Mouse (Mus musculus): ENCODE data around the gene Anks1b. TPM values are rescaled to one million over a fixed set of nuclear protein-coding genes. Genes with fewer than 3 reads are reported as not detected.

The Anks1b gene
- polyA plus RNA-seq, 1 experiment from 2014 or later, result 9.7 TPM

DNA sequence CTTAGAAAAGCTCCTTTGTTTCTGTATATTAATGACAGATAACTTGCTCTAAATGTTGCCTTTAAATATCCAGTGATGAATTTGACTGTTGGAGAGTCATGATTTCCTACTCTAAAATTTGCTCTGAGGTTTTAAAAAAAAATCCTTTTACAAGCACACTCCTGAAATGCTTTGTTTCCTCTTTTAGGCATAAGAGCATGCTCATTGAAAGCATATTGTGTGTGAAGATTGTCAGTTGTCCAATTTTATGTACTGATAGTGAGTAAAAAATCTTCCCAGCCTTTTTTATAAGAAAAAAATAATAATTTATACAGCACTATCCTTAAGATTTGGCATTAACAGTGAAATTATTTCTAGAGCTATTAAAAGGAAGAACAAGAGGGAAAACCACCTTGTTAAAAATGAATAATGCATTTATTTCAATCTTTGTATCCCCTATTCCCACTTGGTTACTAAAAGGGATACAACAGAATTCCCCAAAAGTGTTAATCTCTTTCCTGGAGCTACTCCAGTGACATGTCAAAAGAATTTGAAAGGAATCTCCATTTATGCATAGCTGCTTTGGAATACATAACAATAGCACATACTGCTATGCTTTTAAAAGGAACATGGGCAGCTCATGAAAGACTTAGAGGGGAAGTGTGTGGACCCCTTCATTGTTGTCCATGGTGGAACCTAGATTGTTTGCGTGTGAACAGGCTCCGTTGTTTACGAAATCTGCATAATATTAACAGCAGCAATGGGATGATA, 130.8 kb downstream of the Anks1b start:
- no peak overlapping the region for H3K9ac ChIP-seq (ENCODE audit: low read length)
- 89% methylated on average over 3 of the region's 3 CpGs for WGBS
- no peak for DNase-seq (ENCODE audit: low spot score)

DNA sequence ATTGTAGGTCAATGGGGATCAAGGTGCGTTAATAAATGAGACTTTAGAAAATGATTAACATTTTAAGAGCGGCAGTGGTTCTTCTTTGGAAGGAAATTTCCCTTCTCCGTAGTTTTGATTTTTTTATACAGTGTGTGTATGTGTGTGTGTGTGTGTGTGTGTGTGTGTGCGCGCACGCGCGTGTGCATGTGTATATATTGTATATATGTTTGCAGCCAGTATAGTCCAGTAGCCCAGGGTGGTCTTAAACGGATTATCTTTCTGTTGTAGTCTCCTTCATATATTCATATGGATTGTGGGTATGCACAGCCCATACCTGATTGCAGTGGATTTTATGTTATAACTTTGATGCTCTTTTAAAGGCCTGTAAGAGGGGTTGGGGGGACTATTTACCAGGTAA, 131.6 kb downstream of the Anks1b start:
- no peaks in the 10 kb centered on the region for H3K4me1 ChIP-seq (ENCODE audit: control insufficient read depth, insufficient read depth, low read length)
- WGBS, result 95% methylated on average over 9 of the region's 9 CpGs

More for the DNA sequence above, 130.8 kb downstream of the Anks1b start:
- no peak for ATAC-seq (ENCODE audit: insufficient read depth, low FRiP score, low TSS enrichment)
- H3K27me3 ChIP-seq (ENCODE audit: control insufficient read depth, insufficient read depth, low read length), result no peaks in the 10 kb centered on the region
- no peak overlapping the region for H3K27ac ChIP-seq (ENCODE audit: low read depth, low read length)
- H3K9me3 ChIP-seq (ENCODE audit: control insufficient read depth, low read length), result no peaks in the 10 kb centered on the region
- H3K4me3 ChIP-seq (ENCODE audit: low read depth, low read length), result no peak overlapping the region
- no peaks in the 10 kb centered on the region for H3K4me1 ChIP-seq (ENCODE audit: control insufficient read depth, insufficient read depth, low read length)
- no peak overlapping the region for H3K4me2 ChIP-seq (ENCODE audit: low read depth)
- no peaks in the 10 kb centered on the region for H3K36me3 ChIP-seq (ENCODE audit: control insufficient read depth, insufficient read depth, low read length)

DNA sequence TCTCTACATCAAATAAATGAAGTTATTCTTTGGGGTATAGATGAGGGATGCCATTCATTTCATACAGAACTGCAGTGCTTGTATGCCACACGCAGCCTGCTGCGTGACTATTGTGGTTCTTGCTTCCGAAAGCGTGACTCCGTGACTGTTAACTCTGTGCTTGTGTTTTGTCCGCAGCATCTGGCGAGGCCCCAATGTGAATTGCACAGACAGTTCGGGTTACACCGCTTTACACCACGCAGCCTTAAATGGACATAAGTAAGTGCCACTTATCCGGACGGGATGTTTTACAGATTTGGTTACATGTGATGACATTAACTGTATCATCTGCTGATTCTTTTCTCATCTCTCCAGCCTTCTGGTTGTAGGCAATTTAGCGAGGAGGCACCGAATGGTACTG, 159.7 kb downstream of the Anks1b start:
- H3K4me1 ChIP-seq (ENCODE audit: control insufficient read depth, insufficient read depth, low read length), result no peaks in the 10 kb centered on the region
- H3K27me3 ChIP-seq (ENCODE audit: control insufficient read depth, insufficient read depth, low read length), result no peaks in the 10 kb centered on the region
- DNase-seq (ENCODE audit: low spot score), result no peak
- H3K36me3 ChIP-seq (ENCODE audit: control insufficient read depth, insufficient read depth, low read length), result no peaks in the 10 kb centered on the region
- H3K4me2 ChIP-seq (ENCODE audit: low read depth), result no peak overlapping the region
- 80% methylated on average over 14 of the region's 14 CpGs for WGBS
- H3K9ac ChIP-seq (ENCODE audit: low read length), result no peak overlapping the region
- H3K27ac ChIP-seq (ENCODE audit: low read depth, low read length), result no peak overlapping the region
- no peak for ATAC-seq (ENCODE audit: insufficient read depth, low FRiP score, low TSS enrichment)
- no peak overlapping the region for H3K4me3 ChIP-seq (ENCODE audit: low read depth, low read length)
- H3K9me3 ChIP-seq (ENCODE audit: control insufficient read depth, low read length), result no peaks in the 10 kb centered on the region

More for the DNA sequence above, 131.6 kb downstream of the Anks1b start:
- no peak overlapping the region for H3K4me3 ChIP-seq (ENCODE audit: low read depth, low read length)
- no peaks in the 10 kb centered on the region for H3K9me3 ChIP-seq (ENCODE audit: control insufficient read depth, low read length)
- H3K9ac ChIP-seq (ENCODE audit: low read length), result no peak overlapping the region
- ATAC-seq (ENCODE audit: insufficient read depth, low FRiP score, low TSS enrichment), result no peak
- no peak overlapping the region for H3K4me2 ChIP-seq (ENCODE audit: low read depth)
- no peaks in the 10 kb centered on the region for H3K27me3 ChIP-seq (ENCODE audit: control insufficient read depth, insufficient read depth, low read length)
- no peak for DNase-seq (ENCODE audit: low spot score)
- no peak overlapping the region for H3K27ac ChIP-seq (ENCODE audit: low read depth, low read length)
- H3K36me3 ChIP-seq (ENCODE audit: control insufficient read depth, insufficient read depth, low read length), result no peaks in the 10 kb centered on the region

DNA sequence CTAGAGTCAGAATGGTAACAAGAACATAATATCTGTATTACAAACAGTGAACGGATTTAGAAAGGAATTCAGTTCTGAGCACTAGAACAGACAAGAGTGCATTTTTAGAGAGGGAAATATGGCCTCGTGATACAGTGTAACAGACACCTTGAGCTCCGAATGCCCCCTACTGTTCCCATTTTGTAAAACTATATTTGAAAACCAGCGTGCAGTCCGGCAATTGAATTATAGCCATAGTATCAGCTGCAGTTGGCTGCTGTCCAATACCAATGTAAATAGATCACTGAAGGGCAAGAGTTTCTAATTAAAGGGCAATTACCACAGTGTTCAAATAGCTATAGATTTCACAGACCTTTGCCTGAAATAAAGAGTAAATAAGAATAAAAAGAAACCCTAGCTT, 170.0 kb downstream of the Anks1b start:
- Histone ChIP-seq H3K36me3 (ENCODE audit: control insufficient read depth, insufficient read depth, low read length) (no peaks in the 10 kb centered on the region), H3K4me1 (ENCODE audit: control insufficient read depth, insufficient read depth, low read length) (no peaks in the 10 kb centered on the region), H3K4me3 (ENCODE audit: low read depth, low read length) (no peak overlapping the region), H3K9me3 (ENCODE audit: control insufficient read depth, low read length) (no peaks in the 10 kb centered on the region), H3K4me2 (ENCODE audit: low read depth) (no peak overlapping the region), H3K9ac (ENCODE audit: low read length) (no peak overlapping the region), H3K27ac (ENCODE audit: low read depth, low read length) (no peak overlapping the region), H3K27me3 (ENCODE audit: control insufficient read depth, insufficient read depth, low read length) (no peaks in the 10 kb centered on the region)
- ATAC-seq (ENCODE audit: insufficient read depth, low FRiP score, low TSS enrichment), result no peak
- no peak for DNase-seq (ENCODE audit: low spot score)
- 58% methylated on average over 5 of the region's 5 CpGs for WGBS

DNA sequence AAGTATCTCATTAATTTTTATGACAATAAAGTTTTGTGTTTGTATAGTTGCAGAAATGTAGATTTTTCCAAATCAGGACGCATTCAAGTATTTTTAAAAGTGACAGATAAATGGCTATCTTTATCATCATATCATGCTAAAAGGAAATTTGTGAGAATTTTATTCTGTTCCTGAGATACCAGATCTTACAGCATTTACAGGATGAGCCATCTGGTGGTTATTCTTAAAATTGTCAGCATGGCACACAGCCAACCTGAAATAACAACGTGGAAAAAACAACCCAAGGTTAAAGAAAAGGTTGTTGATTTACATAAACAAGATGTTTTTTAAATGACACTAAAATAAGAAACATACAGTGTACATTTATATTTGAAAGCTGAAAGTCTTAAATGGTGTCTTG, 170.5 kb downstream of the Anks1b start:
- WGBS, result 60% methylated on average over 2 of the region's 2 CpGs
- ATAC-seq (ENCODE audit: insufficient read depth, low FRiP score, low TSS enrichment) (no peak), DNase-seq (ENCODE audit: low spot score) (no peak)
- Histone ChIP-seq H3K4me3 (ENCODE audit: low read depth, low read length) (no peak overlapping the region), H3K27ac (ENCODE audit: low read depth, low read length) (no peak overlapping the region), H3K4me1 (ENCODE audit: control insufficient read depth, insufficient read depth, low read length) (no peaks in the 10 kb centered on the region), H3K9ac (ENCODE audit: low read length) (no peak overlapping the region), H3K36me3 (ENCODE audit: control insufficient read depth, insufficient read depth, low read length) (no peaks in the 10 kb centered on the region), H3K4me2 (ENCODE audit: low read depth) (no peak overlapping the region), H3K27me3 (ENCODE audit: control insufficient read depth, insufficient read depth, low read length) (no peaks in the 10 kb centered on the region), H3K9me3 (ENCODE audit: control insufficient read depth, low read length) (no peaks in the 10 kb centered on the region)

DNA sequence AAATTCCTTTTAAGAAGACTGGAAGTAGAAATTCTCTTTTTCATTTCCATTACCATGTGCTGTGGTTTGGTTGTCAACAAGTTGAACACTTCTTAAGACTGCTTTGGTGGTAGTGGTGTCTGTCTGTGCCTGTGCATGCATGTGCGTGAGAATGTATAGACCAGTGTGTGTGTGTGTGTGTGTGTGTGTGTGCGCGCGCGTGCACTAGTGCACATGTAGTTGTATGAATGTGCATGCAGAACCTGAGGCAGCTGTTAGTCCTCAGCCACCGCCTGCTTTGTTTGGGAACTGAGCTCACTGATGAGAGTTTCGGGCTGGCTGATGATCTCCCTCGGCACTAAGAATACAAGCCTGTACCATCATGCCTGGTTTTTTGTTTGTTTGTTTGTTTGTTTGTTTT, 170.9 kb downstream of the Anks1b start:
- no peaks in the 10 kb centered on the region for H3K4me1 ChIP-seq (ENCODE audit: control insufficient read depth, insufficient read depth, low read length)
- 92% methylated on average over 8 of the region's 8 CpGs for WGBS
- H3K9ac ChIP-seq (ENCODE audit: low read length), result no peak overlapping the region
- H3K4me2 ChIP-seq (ENCODE audit: low read depth), result no peak overlapping the region
- H3K4me3 ChIP-seq (ENCODE audit: low read depth, low read length), result no peak overlapping the region
- no peak overlapping the region for H3K27ac ChIP-seq (ENCODE audit: low read depth, low read length)
- H3K27me3 ChIP-seq (ENCODE audit: control insufficient read depth, insufficient read depth, low read length), result no peaks in the 10 kb centered on the region
- H3K9me3 ChIP-seq (ENCODE audit: control insufficient read depth, low read length), result no peaks in the 10 kb centered on the region
- ATAC-seq (ENCODE audit: insufficient read depth, low FRiP score, low TSS enrichment) (no peak), DNase-seq (ENCODE audit: low spot score) (no peak)
- H3K36me3 ChIP-seq (ENCODE audit: control insufficient read depth, insufficient read depth, low read length), result no peaks in the 10 kb centered on the region

DNA sequence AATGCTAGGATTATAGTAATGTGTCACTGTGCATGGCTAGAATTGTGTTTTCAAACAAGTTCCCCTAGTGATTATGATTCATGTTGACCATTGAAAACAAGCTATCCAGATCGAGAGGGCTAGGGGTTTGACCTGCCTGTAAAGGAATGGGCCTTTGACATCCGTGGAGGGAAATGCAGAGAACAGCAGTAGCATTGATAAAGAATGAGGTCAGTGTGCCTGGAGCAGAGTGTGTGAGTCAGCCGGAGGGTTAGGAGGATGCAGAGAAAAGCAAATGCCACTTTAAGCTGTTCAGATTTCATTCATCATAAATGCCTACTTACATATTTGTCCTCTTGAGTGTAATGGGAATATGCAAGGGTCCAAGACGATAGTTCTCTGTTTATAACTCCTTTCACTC, 195.3 kb downstream of the Anks1b start:
- no peak overlapping the region for H3K4me3 ChIP-seq (ENCODE audit: low read depth, low read length)
- DNase-seq (ENCODE audit: low spot score) (no peak), ATAC-seq (ENCODE audit: insufficient read depth, low FRiP score, low TSS enrichment) (no peak)
- WGBS, result 77% methylated on average over 4 of the region's 4 CpGs
- no peak overlapping the region for H3K4me2 ChIP-seq (ENCODE audit: low read depth)
- no peaks in the 10 kb centered on the region for H3K9me3 ChIP-seq (ENCODE audit: control insufficient read depth, low read length)
- H3K27ac ChIP-seq (ENCODE audit: low read depth, low read length), result no peak overlapping the region
- H3K4me1 ChIP-seq (ENCODE audit: control insufficient read depth, insufficient read depth, low read length), result no peaks in the 10 kb centered on the region
- H3K27me3 ChIP-seq (ENCODE audit: control insufficient read depth, insufficient read depth, low read length), result no peaks in the 10 kb centered on the region
- H3K36me3 ChIP-seq (ENCODE audit: control insufficient read depth, insufficient read depth, low read length), result no peaks in the 10 kb centered on the region
- H3K9ac ChIP-seq (ENCODE audit: low read length), result no peak overlapping the region

DNA sequence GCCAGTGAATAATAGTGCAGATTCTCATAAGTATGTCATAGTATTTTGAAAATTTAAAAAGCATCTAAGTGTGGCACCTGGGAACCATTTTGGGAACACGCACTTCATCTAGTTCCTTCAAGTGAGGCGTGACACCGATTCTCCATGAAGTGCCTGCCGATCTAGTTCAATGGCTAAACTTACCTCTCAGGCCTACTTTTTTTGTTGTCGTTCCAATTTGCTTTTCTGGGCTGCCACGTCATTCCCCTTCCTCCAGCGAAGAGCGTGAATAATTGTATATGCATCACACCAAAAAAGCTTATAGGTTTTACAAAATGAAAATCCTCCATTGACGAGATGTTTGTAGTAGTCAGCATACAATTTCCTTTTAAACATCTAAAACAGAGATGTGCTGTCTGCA, 204.6 kb downstream of the Anks1b start:
- no peaks in the 10 kb centered on the region for H3K4me1 ChIP-seq (ENCODE audit: control insufficient read depth, insufficient read depth, low read length)
- WGBS, result 89% methylated on average over 9 of the region's 9 CpGs
- no peak overlapping the region for H3K4me2 ChIP-seq (ENCODE audit: low read depth)
- no peak overlapping the region for H3K4me3 ChIP-seq (ENCODE audit: low read depth, low read length)
- H3K36me3 ChIP-seq (ENCODE audit: control insufficient read depth, insufficient read depth, low read length), result no peaks in the 10 kb centered on the region
- H3K9me3 ChIP-seq (ENCODE audit: control insufficient read depth, low read length), result no peaks in the 10 kb centered on the region
- no peak for ATAC-seq (ENCODE audit: insufficient read depth, low FRiP score, low TSS enrichment)
- H3K27me3 ChIP-seq (ENCODE audit: control insufficient read depth, insufficient read depth, low read length), result no peaks in the 10 kb centered on the region
- DNase-seq (ENCODE audit: low spot score), result no peak
- H3K27ac ChIP-seq (ENCODE audit: low read depth, low read length), result no peak overlapping the region
- no peak overlapping the region for H3K9ac ChIP-seq (ENCODE audit: low read length)

DNA sequence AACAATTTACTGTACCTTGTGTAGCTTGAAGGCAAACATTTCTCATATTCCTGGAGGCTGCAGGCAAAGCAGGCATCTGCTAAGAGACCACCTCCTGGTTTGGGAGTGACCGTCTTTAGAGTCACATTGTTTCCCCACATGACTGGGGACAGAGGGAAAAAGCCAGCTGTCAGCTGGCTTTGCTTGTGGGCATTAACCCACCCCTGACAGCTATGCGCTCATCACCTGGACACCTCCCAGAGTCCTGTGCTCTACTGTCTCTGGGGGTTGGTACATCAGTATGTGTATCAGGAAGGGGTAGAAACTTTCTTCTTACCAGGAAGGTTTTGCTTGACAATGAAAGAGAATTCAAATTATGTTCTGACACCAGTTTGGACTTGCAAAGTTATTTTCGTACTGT, 207.8 kb downstream of the Anks1b start:
- 56% methylated on average over 3 of the region's 3 CpGs for WGBS
- H3K9me3 ChIP-seq (ENCODE audit: control insufficient read depth, low read length), result no peaks in the 10 kb centered on the region
- DNase-seq (ENCODE audit: low spot score) (no peak), ATAC-seq (ENCODE audit: insufficient read depth, low FRiP score, low TSS enrichment) (no peak)
- H3K4me3 ChIP-seq (ENCODE audit: low read depth, low read length), result no peak overlapping the region
- H3K36me3 ChIP-seq (ENCODE audit: control insufficient read depth, insufficient read depth, low read length), result no peaks in the 10 kb centered on the region
- H3K4me2 ChIP-seq (ENCODE audit: low read depth), result no peak overlapping the region
- no peak overlapping the region for H3K27ac ChIP-seq (ENCODE audit: low read depth, low read length)
- no peaks in the 10 kb centered on the region for H3K27me3 ChIP-seq (ENCODE audit: control insufficient read depth, insufficient read depth, low read length)
- H3K9ac ChIP-seq (ENCODE audit: low read length), result no peak overlapping the region
- H3K4me1 ChIP-seq (ENCODE audit: control insufficient read depth, insufficient read depth, low read length), result no peaks in the 10 kb centered on the region

Data from neural tube, embryonic 11.5 days (tissue).